Mouse (Mus musculus): ENCODE measurements around the gene Wfdc10. TPM values are rescaled to one million over a fixed set of nuclear protein-coding genes. Genes with fewer than 3 reads are reported as not detected.

Wfdc10 gene
- polyA plus RNA-seq, 1 experiment from 2014 or later = not detected

DNA sequence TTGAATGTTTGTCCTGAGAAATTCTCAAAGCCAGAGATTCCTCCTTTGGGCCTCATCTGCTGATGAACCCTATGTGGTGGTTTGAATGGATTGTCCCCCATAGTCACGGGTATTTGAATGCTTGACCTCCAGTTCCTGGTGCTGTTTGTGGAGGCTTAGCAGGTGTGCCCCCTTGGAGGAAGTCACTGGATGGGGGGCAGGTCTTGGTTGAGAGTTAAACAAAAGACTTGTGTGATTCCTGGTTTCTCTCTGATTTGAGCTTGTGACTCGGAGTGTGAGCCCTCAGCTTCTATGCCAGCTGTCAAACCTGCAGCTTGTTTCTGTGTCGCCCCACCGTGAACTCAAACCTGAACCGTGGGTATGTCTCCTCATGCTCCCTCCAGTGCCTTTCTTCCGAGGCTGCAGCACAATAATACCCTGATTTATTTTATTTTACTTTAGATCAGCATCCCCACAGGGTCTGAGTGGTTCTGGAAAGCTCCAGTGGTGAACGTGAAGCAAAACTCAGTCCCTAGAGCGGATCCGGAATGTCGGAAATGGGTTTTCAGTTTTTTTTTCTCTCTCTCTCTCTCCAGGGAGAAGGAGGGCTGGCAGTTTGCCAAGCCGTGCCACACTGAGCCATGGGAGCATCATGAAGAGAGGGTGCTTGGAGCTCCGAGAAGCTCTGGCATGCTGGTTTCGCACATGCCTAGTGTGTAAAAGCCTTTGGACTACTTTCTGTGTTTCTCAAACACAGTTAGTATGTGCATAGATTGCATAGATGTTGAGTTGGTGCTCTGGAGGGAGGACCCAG is 13.8 kb upstream of the Wfdc10 start:
- WGBS = 84% methylated on average over 13 of the region's 13 CpGs
- no peaks in the 10 kb centered on the region for H3K36me3 ChIP-seq (ENCODE audit: control insufficient read depth, insufficient read depth, low read length)
- no peak overlapping the region for H3K4me2 ChIP-seq
- no peak for DNase-seq (ENCODE audit: low spot score, missing footprints)
- H3K4me3 ChIP-seq (ENCODE audit: low read depth, low read length) = no peak overlapping the region
- no peak overlapping the region for H3K27ac ChIP-seq (ENCODE audit: low read depth, low read length)
- H3K4me1 ChIP-seq (ENCODE audit: control insufficient read depth, insufficient read depth, low read length) = no peaks in the 10 kb centered on the region
- no peaks in the 10 kb centered on the region; the same call in 1 of the 2 replicates for H3K9me3 ChIP-seq (ENCODE audit: control insufficient read depth, low read length)
- no peak overlapping the region for H3K9ac ChIP-seq (ENCODE audit: low read length)
- H3K27me3 ChIP-seq (ENCODE audit: control insufficient read depth, insufficient read depth, low read length) = no peaks in the 10 kb centered on the region
- ATAC-seq (ENCODE audit: low FRiP score) = no peak

DNA sequence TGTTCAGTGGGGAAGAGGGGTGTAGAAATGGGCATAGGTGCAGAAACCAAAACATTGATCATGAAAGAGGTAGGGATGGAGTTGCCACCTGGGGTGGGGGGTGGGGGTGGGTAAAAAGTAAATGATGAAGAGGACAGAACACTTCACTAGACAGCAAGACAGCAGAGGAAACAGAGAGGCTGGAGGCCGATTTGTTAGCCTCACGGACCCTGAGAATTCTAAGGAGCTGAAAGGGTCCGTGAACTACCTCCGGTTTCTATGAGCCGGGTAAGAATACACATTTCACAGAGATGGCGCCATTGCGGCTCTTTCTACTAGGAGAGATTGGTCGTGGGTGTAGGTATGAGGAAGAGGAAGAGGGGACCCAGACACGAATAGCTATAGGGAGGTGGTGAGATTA is 637 bp downstream of the Wfdc10 start, which contains the start of gene Wfdc9:
Gene Wfdc9 (minus strand): TSS at position 101 of the 400 bp plus-strand sequence.
- no peaks in the 10 kb centered on the region for H3K27me3 ChIP-seq (ENCODE audit: control insufficient read depth, insufficient read depth, low read length)
- WGBS = 82% methylated on average over 9 of the region's 9 CpGs
- H3K36me3 ChIP-seq (ENCODE audit: control insufficient read depth, insufficient read depth, low read length) = no peaks in the 10 kb centered on the region
- H3K4me2 ChIP-seq = no peak within 1 kb of the TSS
- H3K9me3 ChIP-seq (ENCODE audit: control insufficient read depth, low read length) = no peaks in the 10 kb centered on the region
- ATAC-seq (ENCODE audit: low FRiP score) (no peak), DNase-seq (ENCODE audit: low spot score, missing footprints) (no peak)
- no peak within 1 kb of the TSS for H3K27ac ChIP-seq (ENCODE audit: low read depth, low read length)
- H3K9ac ChIP-seq (ENCODE audit: low read length) = no peak within 1 kb of the TSS
- H3K4me3 ChIP-seq (ENCODE audit: low read depth, low read length) = no peak within 1 kb of the TSS
- no peaks in the 10 kb centered on the region for H3K4me1 ChIP-seq (ENCODE audit: control insufficient read depth, insufficient read depth, low read length)

GRCm38 (mm10) chr2:164664851-164665250 is 9.0 kb downstream of the Wfdc10 start:
- Histone ChIP-seq H3K9ac (ENCODE audit: low read length) (no peak overlapping the region), H3K27me3 (ENCODE audit: control insufficient read depth, insufficient read depth, low read length) (no peaks in the 10 kb centered on the region), H3K27ac (ENCODE audit: low read depth, low read length) (no peak overlapping the region), H3K4me3 (ENCODE audit: low read depth, low read length) (no peak overlapping the region), H3K4me1 (ENCODE audit: control insufficient read depth, insufficient read depth, low read length) (no peaks in the 10 kb centered on the region), H3K9me3 (ENCODE audit: control insufficient read depth, low read length) (no peaks in the 10 kb centered on the region), H3K36me3 (ENCODE audit: control insufficient read depth, insufficient read depth, low read length) (no peaks in the 10 kb centered on the region), H3K4me2 (no peak overlapping the region)
- ATAC-seq (ENCODE audit: low FRiP score) (no peak), DNase-seq (ENCODE audit: low spot score, missing footprints) (no peak)
- WGBS = 88% methylated on average over 7 of the region's 7 CpGs

DNA sequence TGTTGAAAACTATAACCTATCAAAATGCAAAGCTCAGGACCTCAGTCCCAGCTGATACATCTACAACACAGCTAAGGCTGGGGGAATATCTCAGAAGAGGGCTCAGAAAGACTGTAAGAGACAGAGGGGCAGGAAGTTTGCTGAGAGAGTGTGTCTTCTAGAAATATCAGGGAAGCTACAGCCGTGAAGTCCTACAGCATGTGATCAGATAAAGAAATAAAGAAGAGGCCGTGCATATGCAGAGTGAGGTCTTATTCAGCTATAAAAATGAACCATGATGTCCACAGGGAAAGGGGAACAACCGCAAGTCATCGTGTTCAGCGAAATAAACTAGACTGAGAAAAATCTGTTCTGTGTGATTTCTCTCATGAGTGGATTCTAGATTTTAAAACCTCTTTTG is 14.4 kb downstream of the Wfdc10 start:
- Histone ChIP-seq H3K4me1 (ENCODE audit: control insufficient read depth, insufficient read depth, low read length) (no peaks in the 10 kb centered on the region), H3K27ac (ENCODE audit: low read depth, low read length) (no peak overlapping the region), H3K36me3 (ENCODE audit: control insufficient read depth, insufficient read depth, low read length) (no peaks in the 10 kb centered on the region), H3K27me3 (ENCODE audit: control insufficient read depth, insufficient read depth, low read length) (no peaks in the 10 kb centered on the region), H3K9ac (ENCODE audit: low read length) (no peak overlapping the region), H3K9me3 (ENCODE audit: control insufficient read depth, low read length) (no peaks in the 10 kb centered on the region), H3K4me3 (ENCODE audit: low read depth, low read length) (no peak overlapping the region), H3K4me2 (no peak overlapping the region)
- WGBS = 83% methylated on average over 5 of the region's 5 CpGs
- ATAC-seq (ENCODE audit: low FRiP score) (no peak), DNase-seq (ENCODE audit: low spot score, missing footprints) (no peak)

GRCm38 (mm10) chr2:164670938-164671337 is 15.1 kb downstream of the Wfdc10 start:
- Histone ChIP-seq H3K4me3 (ENCODE audit: low read depth, low read length) (no peak overlapping the region), H3K27me3 (ENCODE audit: control insufficient read depth, insufficient read depth, low read length) (no peaks in the 10 kb centered on the region), H3K9me3 (ENCODE audit: control insufficient read depth, low read length) (no peaks in the 10 kb centered on the region), H3K27ac (ENCODE audit: low read depth, low read length) (no peak overlapping the region), H3K9ac (ENCODE audit: low read length) (no peak overlapping the region), H3K4me2 (no peak overlapping the region), H3K36me3 (ENCODE audit: control insufficient read depth, insufficient read depth, low read length) (no peaks in the 10 kb centered on the region), H3K4me1 (ENCODE audit: control insufficient read depth, insufficient read depth, low read length) (no peaks in the 10 kb centered on the region)
- DNase-seq (ENCODE audit: low spot score, missing footprints) = no peak
- WGBS = 35% methylated on average over 1 of the region's 1 CpGs
- ATAC-seq (ENCODE audit: low FRiP score) = no peak

GRCm38 (mm10) chr2:164673987-164674386 is 18.1 kb downstream of the Wfdc10 start, which contains the start of gene Wfdc11:
Gene Wfdc11 (minus strand): TSS chr2:164674087.
- DNase-seq (ENCODE audit: low spot score, missing footprints) = no peak
- H3K4me1 ChIP-seq (ENCODE audit: control insufficient read depth, insufficient read depth, low read length) = no peaks in the 10 kb centered on the region
- no peaks in the 10 kb centered on the region for H3K9me3 ChIP-seq (ENCODE audit: control insufficient read depth, low read length)
- H3K36me3 ChIP-seq (ENCODE audit: control insufficient read depth, insufficient read depth, low read length) = no peaks in the 10 kb centered on the region
- H3K4me3 ChIP-seq (ENCODE audit: low read depth, low read length) = no peak within 1 kb of the TSS
- WGBS = 80% methylated on average over 7 of the region's 7 CpGs
- no peak within 1 kb of the TSS for H3K27ac ChIP-seq (ENCODE audit: low read depth, low read length)
- no peak within 1 kb of the TSS for H3K9ac ChIP-seq (ENCODE audit: low read length)
- no peak within 1 kb of the TSS for H3K4me2 ChIP-seq
- H3K27me3 ChIP-seq (ENCODE audit: control insufficient read depth, insufficient read depth, low read length) = no peaks in the 10 kb centered on the region
- no peak for ATAC-seq (ENCODE audit: low FRiP score)

- WGBS = 79% methylated on average over 7 of the region's 7 CpGs
- H3K4me2 ChIP-seq = no peak overlapping the region
- no peaks in the 10 kb centered on the region for H3K27me3 ChIP-seq (ENCODE audit: control insufficient read depth, insufficient read depth, low read length)
- ATAC-seq (ENCODE audit: low FRiP score) = no peak
- no peak overlapping the region for H3K9ac ChIP-seq (ENCODE audit: low read length)
- H3K36me3 ChIP-seq (ENCODE audit: control insufficient read depth, insufficient read depth, low read length) = no peaks in the 10 kb centered on the region
- H3K9me3 ChIP-seq (ENCODE audit: control insufficient read depth, low read length) = no peaks in the 10 kb centered on the region
- no peak overlapping the region for H3K27ac ChIP-seq (ENCODE audit: low read depth, low read length)
- H3K4me3 ChIP-seq (ENCODE audit: low read depth, low read length) = no peak overlapping the region
- no peaks in the 10 kb centered on the region for H3K4me1 ChIP-seq (ENCODE audit: control insufficient read depth, insufficient read depth, low read length)
- DNase-seq (ENCODE audit: low spot score, missing footprints) = no peak
These were observed 20.3 kb downstream of the Wfdc10 start for GRCm38 (mm10) chr2:164676103-164676502.

DNA sequence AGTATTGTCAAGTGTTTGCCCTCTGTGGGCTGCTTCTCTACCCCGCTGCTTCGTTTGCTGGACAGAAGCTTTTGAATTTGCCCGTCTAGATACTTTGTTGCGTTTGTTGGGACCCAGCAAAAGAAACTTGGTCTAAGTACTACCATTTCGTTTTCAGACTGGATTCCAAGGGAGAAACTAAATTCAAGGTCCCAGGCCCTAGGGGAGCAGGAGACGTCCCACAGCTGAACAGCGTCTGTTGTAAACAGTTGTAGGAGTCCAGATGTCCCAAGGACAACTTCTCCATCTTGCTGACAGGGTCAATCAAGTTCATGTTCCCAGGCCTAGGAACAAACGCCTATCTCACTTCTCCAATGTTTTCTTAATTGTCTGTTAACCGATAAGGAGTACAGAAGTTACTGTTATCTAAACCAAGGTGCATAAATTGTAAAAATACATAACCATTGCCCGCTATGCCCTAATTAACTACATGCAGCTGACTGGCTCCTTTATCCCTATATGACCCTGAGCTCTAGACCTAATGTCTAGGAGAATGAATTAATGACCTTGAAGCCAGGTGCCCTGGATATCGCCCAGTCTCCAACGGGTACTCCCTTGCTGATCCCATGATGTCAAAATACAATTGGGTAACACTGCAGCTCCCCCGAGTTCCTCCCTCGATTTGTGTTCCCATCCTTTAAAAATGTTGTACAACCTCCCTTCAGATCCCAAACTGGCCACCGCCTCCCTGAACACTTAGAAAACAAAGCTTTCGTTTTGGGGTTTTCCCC is 21.3 kb downstream of the Wfdc10 start:
- Histone ChIP-seq H3K4me2 (no peak overlapping the region), H3K4me3 (ENCODE audit: low read depth, low read length) (no peak overlapping the region), H3K36me3 (ENCODE audit: control insufficient read depth, insufficient read depth, low read length) (no peaks in the 10 kb centered on the region), H3K27me3 (ENCODE audit: control insufficient read depth, insufficient read depth, low read length) (no peaks in the 10 kb centered on the region), H3K4me1 (ENCODE audit: control insufficient read depth, insufficient read depth, low read length) (no peaks in the 10 kb centered on the region), H3K9ac (ENCODE audit: low read length) (no peak overlapping the region), H3K9me3 (ENCODE audit: control insufficient read depth, low read length) (no peaks in the 10 kb centered on the region), H3K27ac (ENCODE audit: low read depth, low read length) (no peak overlapping the region)
- no peak for ATAC-seq (ENCODE audit: low FRiP score)
- WGBS = 86% methylated on average over 16 of the region's 16 CpGs
- no peak for DNase-seq (ENCODE audit: low spot score, missing footprints)
